Mouse (Mus musculus): ENCODE results near the gene Ifna2. TPM values are rescaled to one million over a fixed set of nuclear protein-coding genes. Genes with fewer than 3 reads are reported as not detected.

Gene Ifna2
- polyA plus RNA-seq, 1 experiment from 2014 or later: not detected

- no peak overlapping the region for H3K4me3 ChIP-seq
- WGBS: 80% methylated on average over 4 of the region's 4 CpGs
- H3K27me3 ChIP-seq (ENCODE audit: low read depth, poor library complexity, severe bottlenecking): no peaks in the 10 kb centered on the region
- no peak for DNase-seq (ENCODE audit: low spot score)
- H3K4me1 ChIP-seq: no peaks in the 10 kb centered on the region
- H3K9me3 ChIP-seq (replicated peaks): no peaks in the 10 kb centered on the region
- no peaks in the 10 kb centered on the region for H3K36me3 ChIP-seq
- H3K27ac ChIP-seq (replicated peaks): no peak overlapping the region
Measured at GRCm38 (mm10) chr4:88697753-88698152, 14.0 kb upstream of the Ifna2 start.

DNA sequence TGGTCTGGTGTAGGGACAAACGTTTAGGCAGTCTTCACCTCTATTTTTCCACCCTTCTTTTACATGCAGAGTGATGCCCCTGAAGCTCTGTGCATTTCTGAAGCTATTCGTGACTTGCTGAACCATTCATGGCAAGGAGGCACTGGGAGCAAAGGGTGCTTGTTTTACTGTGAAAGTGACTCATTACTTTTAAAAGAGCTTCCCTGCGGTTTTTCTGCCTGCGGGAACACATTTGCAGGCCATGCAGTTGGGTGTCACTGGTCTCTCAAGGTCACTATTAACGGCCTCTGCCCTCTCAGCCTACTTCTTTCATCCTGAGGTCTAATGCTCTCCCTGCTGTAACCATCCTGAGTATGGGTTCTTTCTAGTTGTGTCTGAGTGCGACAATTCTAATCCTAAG is 13.4 kb upstream of the Ifna2 start:
- Histone ChIP-seq H3K4me3 (no peak overlapping the region), H3K36me3 (no peaks in the 10 kb centered on the region), H3K27me3 (ENCODE audit: low read depth, poor library complexity, severe bottlenecking) (no peaks in the 10 kb centered on the region), H3K27ac (replicated peaks) (no peak overlapping the region), H3K4me1 (no peaks in the 10 kb centered on the region), H3K9me3 (replicated peaks) (no peaks in the 10 kb centered on the region)
- 66% methylated on average over 6 of the region's 6 CpGs for WGBS
- no peak for DNase-seq (ENCODE audit: low spot score)

- no peak overlapping the region for H3K4me3 ChIP-seq
- no peaks in the 10 kb centered on the region for H3K9me3 ChIP-seq (replicated peaks)
- H3K4me1 ChIP-seq: no peaks in the 10 kb centered on the region
- no peaks in the 10 kb centered on the region for H3K27me3 ChIP-seq (ENCODE audit: low read depth, poor library complexity, severe bottlenecking)
- H3K27ac ChIP-seq (replicated peaks): no peak overlapping the region
- no peaks in the 10 kb centered on the region for H3K36me3 ChIP-seq
- 27% methylated on average over 3 of the region's 3 CpGs for WGBS
- DNase-seq (ENCODE audit: low spot score): peak; percentile 78
Measured at GRCm38 (mm10) chr4:88696237-88696884, 12.6 kb upstream of the Ifna2 start.

DNA sequence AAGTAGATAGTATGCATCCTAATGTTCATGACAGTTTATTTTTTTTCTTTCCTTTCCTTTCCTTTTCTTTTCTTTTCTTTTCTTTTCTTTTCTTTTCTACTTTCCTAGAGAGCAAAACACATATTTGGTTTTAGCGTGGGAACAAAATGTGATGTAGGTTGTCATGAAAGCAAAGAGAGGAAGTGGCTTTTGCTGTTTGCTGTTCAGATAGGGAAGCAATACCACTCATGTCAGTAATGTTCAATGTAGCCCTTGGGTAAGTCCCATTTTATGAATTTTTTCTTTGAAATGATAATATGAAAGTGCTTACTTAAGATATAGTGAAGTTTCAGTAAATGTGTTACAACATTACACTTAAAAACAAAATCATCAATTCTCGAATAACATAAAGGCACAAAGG is 9.7 kb upstream of the Ifna2 start:
- no peak for DNase-seq (ENCODE audit: low spot score)
- Histone ChIP-seq H3K27me3 (ENCODE audit: low read depth, poor library complexity, severe bottlenecking) (no peaks in the 10 kb centered on the region), H3K4me1 (no peaks in the 10 kb centered on the region), H3K27ac (replicated peaks) (no peak overlapping the region), H3K9me3 (replicated peaks) (no peaks in the 10 kb centered on the region), H3K36me3 (no peaks in the 10 kb centered on the region), H3K4me3 (no peak overlapping the region)
- WGBS: 92% methylated on average over 2 of the region's 2 CpGs

DNA sequence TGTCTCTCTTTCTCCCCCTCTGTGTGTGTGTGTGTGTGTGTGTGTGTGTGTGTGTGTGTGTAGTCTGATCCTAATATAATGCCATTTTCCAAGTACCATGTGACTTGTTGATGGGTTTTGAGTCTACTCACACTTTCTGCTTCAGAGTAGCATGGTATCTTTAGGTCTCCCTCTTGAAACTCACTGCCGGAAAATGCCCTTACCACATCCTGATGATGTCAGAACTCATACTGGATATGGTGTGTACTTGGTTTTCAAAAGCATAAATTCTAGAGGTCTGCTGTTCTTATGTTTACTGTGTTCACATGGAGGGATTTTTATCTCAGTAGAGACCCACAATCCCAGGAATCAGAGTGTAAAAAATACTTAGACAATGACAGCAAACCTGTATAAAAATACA is 8.8 kb upstream of the Ifna2 start:
- Histone ChIP-seq H3K27me3 (ENCODE audit: low read depth, poor library complexity, severe bottlenecking) (no peaks in the 10 kb centered on the region), H3K27ac (replicated peaks) (no peak overlapping the region), H3K36me3 (no peaks in the 10 kb centered on the region), H3K4me3 (no peak overlapping the region), H3K4me1 (no peaks in the 10 kb centered on the region), H3K9me3 (replicated peaks) (no peaks in the 10 kb centered on the region)
- WGBS: 90% methylated on average over 1 of the region's 1 CpGs
- no peak for DNase-seq (ENCODE audit: low spot score)

DNA sequence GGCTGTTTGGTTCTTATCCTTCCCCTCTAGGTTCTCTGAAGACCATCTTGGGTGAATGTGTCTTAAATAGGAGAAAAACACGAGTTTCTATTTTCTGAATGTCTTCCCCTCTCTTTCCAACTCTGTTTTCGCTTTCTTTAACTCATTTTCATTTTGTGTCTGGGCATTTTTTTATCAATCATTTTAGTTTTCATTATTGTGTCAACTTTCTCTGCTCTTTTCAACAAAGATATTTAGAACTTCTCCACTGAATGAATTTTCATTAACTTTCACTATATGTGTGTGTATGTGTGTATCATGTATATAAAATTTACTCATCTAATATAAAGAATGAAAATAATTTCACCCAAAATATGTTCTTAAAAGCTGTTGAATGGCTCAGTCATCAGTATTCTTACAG is 7.5 kb upstream of the Ifna2 start, which contains the start of gene Ifnab:
Gene Ifnab, minus strand, starts transcription at position 101 of the 400 bp plus-strand sequence.
- Histone ChIP-seq H3K4me3 (no peak within 1 kb of the TSS), H3K27ac (replicated peaks) (no peak within 1 kb of the TSS), H3K9me3 (replicated peaks) (no peaks in the 10 kb centered on the region), H3K4me1 (no peaks in the 10 kb centered on the region), H3K36me3 (no peaks in the 10 kb centered on the region), H3K27me3 (ENCODE audit: low read depth, poor library complexity, severe bottlenecking) (no peaks in the 10 kb centered on the region)
- WGBS: 68% methylated on average over 2 of the region's 2 CpGs
- DNase-seq (ENCODE audit: low spot score): no peak

DNA sequence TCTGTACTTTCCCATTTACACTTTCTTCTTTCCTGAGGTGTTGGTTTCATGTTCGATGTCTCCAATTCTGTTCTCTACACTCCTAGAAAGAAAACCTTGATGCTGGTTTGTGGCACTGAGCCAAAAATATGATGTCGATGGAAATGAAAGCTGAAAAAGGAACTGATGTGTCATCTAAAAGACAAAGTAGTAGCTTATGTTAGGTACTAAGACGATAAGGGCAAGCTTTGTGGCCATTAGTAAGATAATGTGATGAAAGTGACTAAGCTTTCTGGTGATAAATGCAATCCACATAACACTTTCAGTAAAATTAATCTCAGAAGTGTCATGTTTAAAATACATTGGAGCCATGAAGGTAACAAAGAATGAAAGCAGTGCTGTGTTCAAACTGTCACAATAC is 2.4 kb downstream of the Ifna2 start:
- H3K4me1 ChIP-seq: no peaks in the 10 kb centered on the region
- no peak for DNase-seq (ENCODE audit: low spot score)
- no peaks in the 10 kb centered on the region for H3K27me3 ChIP-seq (ENCODE audit: low read depth, poor library complexity, severe bottlenecking)
- H3K4me3 ChIP-seq: no peak overlapping the region
- H3K27ac ChIP-seq (replicated peaks): no peak overlapping the region
- WGBS: 82% methylated on average over 3 of the region's 3 CpGs
- H3K36me3 ChIP-seq: no peaks in the 10 kb centered on the region
- no peaks in the 10 kb centered on the region for H3K9me3 ChIP-seq (replicated peaks)

DNA sequence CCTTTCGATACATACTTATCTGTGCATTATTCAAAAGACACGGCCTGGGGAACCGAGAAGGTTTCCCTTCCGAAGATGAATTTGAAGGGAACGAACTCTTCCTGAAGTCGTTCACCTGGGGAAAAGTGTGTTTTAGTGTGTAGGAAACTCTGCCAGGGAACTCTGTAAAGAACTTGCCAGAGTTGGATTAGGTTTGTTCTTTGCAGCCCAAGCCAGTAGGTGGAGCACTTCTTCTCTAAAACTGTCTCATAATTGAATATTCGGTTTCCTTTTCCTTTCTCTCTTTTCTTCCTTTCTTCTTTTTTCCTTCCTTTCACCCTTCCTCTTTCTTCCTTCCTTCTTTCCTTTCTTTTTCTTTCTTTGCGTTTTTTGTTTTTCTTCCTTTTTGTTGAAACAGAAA is 3.4 kb downstream of the Ifna2 start:
- DNase-seq (ENCODE audit: low spot score): no peak
- Histone ChIP-seq H3K9me3 (replicated peaks) (no peaks in the 10 kb centered on the region), H3K36me3 (no peaks in the 10 kb centered on the region), H3K4me3 (no peak overlapping the region), H3K27ac (replicated peaks) (no peak overlapping the region), H3K4me1 (no peaks in the 10 kb centered on the region), H3K27me3 (ENCODE audit: low read depth, poor library complexity, severe bottlenecking) (no peaks in the 10 kb centered on the region)
- 54% methylated on average over 8 of the region's 8 CpGs for WGBS

- no peak within 1 kb of the TSS for H3K4me3 ChIP-seq
- H3K4me1 ChIP-seq: no peaks in the 10 kb centered on the region
- no peaks in the 10 kb centered on the region for H3K9me3 ChIP-seq (replicated peaks)
- H3K27ac ChIP-seq (replicated peaks): no peak within 1 kb of the TSS
- H3K27me3 ChIP-seq (ENCODE audit: low read depth, poor library complexity, severe bottlenecking): no peaks in the 10 kb centered on the region
- no peaks in the 10 kb centered on the region for H3K36me3 ChIP-seq
- DNase-seq (ENCODE audit: low spot score): no peak
- WGBS: 81% methylated on average over 1 of the region's 1 CpGs
Measured at GRCm38 (mm10) chr4:88676824-88677223, 6.9 kb downstream of the Ifna2 start, which contains the start of gene Ifna16. Gene Ifna16 (minus strand): TSS chr4:88676924.

- Histone ChIP-seq H3K4me3 (no peak overlapping the region), H3K4me1 (no peaks in the 10 kb centered on the region), H3K9me3 (replicated peaks) (no peaks in the 10 kb centered on the region), H3K36me3 (no peaks in the 10 kb centered on the region), H3K27ac (replicated peaks) (no peak overlapping the region), H3K27me3 (ENCODE audit: low read depth, poor library complexity, severe bottlenecking) (no peaks in the 10 kb centered on the region)
- DNase-seq (ENCODE audit: low spot score): no peak
- 59% methylated on average over 1 of the region's 1 CpGs for WGBS
Measured at GRCm38 (mm10) chr4:88655461-88655860, 28.3 kb downstream of the Ifna2 start.

GRCm38 (mm10) chr4:88653644-88654043 is 30.1 kb downstream of the Ifna2 start:
- no peak for DNase-seq (ENCODE audit: low spot score)
- Histone ChIP-seq H3K9me3 (replicated peaks) (no peaks in the 10 kb centered on the region), H3K36me3 (no peaks in the 10 kb centered on the region), H3K4me1 (no peaks in the 10 kb centered on the region), H3K27me3 (ENCODE audit: low read depth, poor library complexity, severe bottlenecking) (no peaks in the 10 kb centered on the region), H3K27ac (replicated peaks) (no peak overlapping the region), H3K4me3 (no peak overlapping the region)
- WGBS: 67% methylated on average over 3 of the region's 3 CpGs

GRCm38 (mm10) chr4:88644359-88644758 is 39.4 kb downstream of the Ifna2 start, which contains the start of gene Ifna13:
Gene Ifna13 (minus strand): TSS chr4:88644459.
- H3K27ac ChIP-seq (replicated peaks): no peak within 1 kb of the TSS
- no peaks in the 10 kb centered on the region; the same call in 1 of the 2 replicates for H3K4me1 ChIP-seq
- no peaks in the 10 kb centered on the region for H3K27me3 ChIP-seq (ENCODE audit: low read depth, poor library complexity, severe bottlenecking)
- DNase-seq (ENCODE audit: low spot score): no peak
- no peak within 1 kb of the TSS for H3K4me3 ChIP-seq
- no peaks in the 10 kb centered on the region for H3K36me3 ChIP-seq
- WGBS: 64% methylated on average over 2 of the region's 2 CpGs
- no peaks in the 10 kb centered on the region for H3K9me3 ChIP-seq (replicated peaks)

- DNase-seq (ENCODE audit: low spot score): no peak
- 46% methylated on average over 2 of the region's 2 CpGs for WGBS
- no peaks in the 10 kb centered on the region for H3K27me3 ChIP-seq (ENCODE audit: low read depth, poor library complexity, severe bottlenecking)
Measured at GRCm38 (mm10) chr4:88642526-88642925, 41.2 kb downstream of the Ifna2 start.

More at GRCm38 (mm10) chr4:88642526-88642925, 41.2 kb downstream of the Ifna2 start:
- Histone ChIP-seq H3K27ac (replicated peaks) (no peak overlapping the region), H3K36me3 (no peaks in the 10 kb centered on the region), H3K4me1 (no peaks in the 10 kb centered on the region; the same call in 1 of the 2 replicates), H3K9me3 (replicated peaks) (no peaks in the 10 kb centered on the region), H3K4me3 (no peak overlapping the region)
